ENCODE assay signal across 8 mouse cellular contexts in genomic region chr17:24717943-24718342, GRCm38 (mm10). TPM values are rescaled to one million over a fixed set of nuclear protein-coding genes. Genes with fewer than 3 reads are reported as not detected.
DNase-seq lines count a peak whose midpoint lies in the region; ATAC-seq lines count a peak whose summit lies in the region.

Rnf151 (minus strand) TSS chr17:24718063.
Rps2 (plus strand) TSS chr17:24718116.

- ATAC-seq in embryonic facial prominence, embryonic 14.5 days (ENCODE audit: low read depth) = no peak
- no peak for ATAC-seq in intestine, embryonic 16.5 days
- no peak for ATAC-seq in neural tube, embryonic 12.5 days (ENCODE audit: low FRiP score, low read depth)

- peak; percentile 5 for DNase-seq in kidney, postnatal 10 days
- no peak for DNase-seq in kidney, postnatal 25 days
- no peak for DNase-seq in embryonic facial prominence, embryonic 14.5 days (ENCODE audit: low spot score)
- no peak for DNase-seq in frontal cortex, postnatal 36 days (ENCODE audit: low spot score in 2 of 2)
- DNase-seq in layer of hippocampus, adult 9-10 months (ENCODE audit: low spot score) = no peak
- no peak for DNase-seq in natural killer cell, adult 2 months (ENCODE audit: low spot score in 2 of 2)

- H3K4me3 ChIP-seq in embryonic facial prominence, embryonic 14.5 days (ENCODE audit: low read depth, low read length) = peak within 1 kb of the TSS; percentile 91
- peak within 1 kb of the TSS; percentile 89 for H3K4me3 ChIP-seq in intestine, embryonic 16.5 days (ENCODE audit: low read length)
- peak within 1 kb of the TSS; percentile 80 for H3K4me3 ChIP-seq in neural tube, embryonic 12.5 days

- peak within 1 kb of the TSS; percentile 59 for H3K4me2 ChIP-seq in embryonic facial prominence, embryonic 14.5 days (ENCODE audit: low read depth, low read length)
- H3K4me2 ChIP-seq in intestine, embryonic 16.5 days (ENCODE audit: low read depth, low read length) = peak within 1 kb of the TSS; percentile 57
- H3K4me2 ChIP-seq in neural tube, embryonic 12.5 days (replicated peaks) = peak within 1 kb of the TSS; percentile 94

- H3K27me3 ChIP-seq in embryonic facial prominence, embryonic 14.5 days (replicated peaks; ENCODE audit: control insufficient read depth, insufficient read depth, low read length) = no peaks in the 10 kb centered on the region
- no peaks in the 10 kb centered on the region for H3K27me3 ChIP-seq in intestine, embryonic 16.5 days (replicated peaks; ENCODE audit: control insufficient read depth, insufficient read depth, low read length)
- H3K27me3 ChIP-seq in neural tube, embryonic 12.5 days (replicated peaks) = no peaks in the 10 kb centered on the region

- no peak within 1 kb of the TSS for H3K27ac ChIP-seq in embryonic facial prominence, embryonic 14.5 days (replicated peaks; ENCODE audit: low read depth, low read length)
- no peak within 1 kb of the TSS for H3K27ac ChIP-seq in intestine, embryonic 16.5 days (ENCODE audit: low read length)
- no peak within 1 kb of the TSS for H3K27ac ChIP-seq in neural tube, embryonic 12.5 days

- H3K9ac ChIP-seq in embryonic facial prominence, embryonic 14.5 days (ENCODE audit: low read depth, low read length) = peak within 1 kb of the TSS; percentile 96
- H3K9ac ChIP-seq in intestine, embryonic 16.5 days (ENCODE audit: low read depth, low read length) = peak within 1 kb of the TSS; percentile 96
- 0 out of 2 replicates have a peak within 1 kb of the TSS, but pooled peaks have one; percentile 83 for H3K9ac ChIP-seq in neural tube, embryonic 12.5 days

- peaks cover 11% of the 10 kb centered on the region for H3K4me1 ChIP-seq in embryonic facial prominence, embryonic 14.5 days (ENCODE audit: control insufficient read depth, insufficient read depth, low read length)
- peaks cover 15% of the 10 kb centered on the region for H3K4me1 ChIP-seq in intestine, embryonic 16.5 days (ENCODE audit: control insufficient read depth, insufficient read depth, low read length)
- peaks cover 24% of the 10 kb centered on the region for H3K4me1 ChIP-seq in neural tube, embryonic 12.5 days

- WGBS in embryonic facial prominence, embryonic 14.5 days = 81% methylated on average over 4 of the region's 4 CpGs
- 79% methylated on average over 4 of the region's 4 CpGs for WGBS in intestine, embryonic 16.5 days
- WGBS in neural tube, embryonic 12.5 days = 93% methylated on average over 4 of the region's 4 CpGs

- no peaks in the 10 kb centered on the region for H3K9me3 ChIP-seq in embryonic facial prominence, embryonic 14.5 days (ENCODE audit: control insufficient read depth, low read length)
- H3K9me3 ChIP-seq in intestine, embryonic 16.5 days (ENCODE audit: control insufficient read depth, low read length) = no peaks in the 10 kb centered on the region
- H3K9me3 ChIP-seq in neural tube, embryonic 12.5 days = no peaks in the 10 kb centered on the region

- H3K36me3 ChIP-seq in embryonic facial prominence, embryonic 14.5 days (ENCODE audit: control insufficient read depth, insufficient read depth, low read length) = peaks cover 40% of the 10 kb centered on the region
- peaks cover 7% of the 10 kb centered on the region for H3K36me3 ChIP-seq in intestine, embryonic 16.5 days (ENCODE audit: control insufficient read depth, insufficient read depth, low read length)
- H3K36me3 ChIP-seq in neural tube, embryonic 12.5 days = peaks cover 36% of the 10 kb centered on the region

RNA-seq across cellular contexts. Expression of gene Rnf151, which starts in this region (rescaled TPM):
- polyA plus RNA-seq in embryonic facial prominence, embryonic 14.5 days (2014; fragmentation: Nextera tagmentation; extraction: Ambion mirVana) = 0.17 TPM in 1 of 2 replicates, not detected in the other
- 0.15 TPM in 1 of 2 replicates, not detected in the other for polyA plus RNA-seq in intestine, embryonic 16.5 days (2015; fragmentation: Nextera tagmentation; extraction: Ambion mirVana)
- not detected in 2 replicates for polyA plus RNA-seq in neural tube, embryonic 12.5 days (2016; fragmentation: Nextera tagmentation; extraction: Ambion mirVana)

RNA-seq across cellular contexts. Expression of gene Rps2, which starts in this region (rescaled TPM):
- polyA plus RNA-seq in embryonic facial prominence, embryonic 14.5 days (2014; fragmentation: Nextera tagmentation; extraction: Ambion mirVana) = 1,571 and 1,579 TPM in 2 replicates
- polyA plus RNA-seq in intestine, embryonic 16.5 days (2015; fragmentation: Nextera tagmentation; extraction: Ambion mirVana) = 1,425 and 1,515 TPM in 2 replicates
- 826 and 871 TPM in 2 replicates for polyA plus RNA-seq in neural tube, embryonic 12.5 days (2016; fragmentation: Nextera tagmentation; extraction: Ambion mirVana)
